Mouse (Mus musculus) embryo, embryonic 10 days (tissue): ENCODE data around the gene Cnot11.

Source experiments
- DNase-seq: peaks from one replicate; pipeline ENCODE4 v3.0.0-alpha.2; 2015; ENCODE audit warnings: low spot score

The Cnot11 gene

DNA sequence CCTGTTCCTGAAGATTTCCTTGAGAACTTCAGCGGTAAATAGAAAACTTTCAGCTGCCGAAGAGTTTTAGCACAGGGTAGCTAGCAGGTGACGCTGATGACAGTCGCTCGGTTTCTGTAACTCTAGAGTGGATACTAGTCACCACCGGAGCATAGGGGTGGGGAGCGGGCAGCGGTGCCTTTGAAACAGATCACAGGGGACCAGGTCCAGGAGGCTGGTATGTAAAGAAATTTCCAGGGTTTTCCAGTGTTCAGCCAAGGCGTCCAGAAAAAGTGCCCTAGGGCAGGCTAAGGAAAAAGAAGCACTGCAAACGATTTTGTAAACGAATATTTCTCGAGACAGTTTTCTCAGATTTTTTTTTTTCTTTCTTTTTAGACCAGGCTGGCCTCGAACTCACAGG is at the start of gene Cnot11:
Gene Cnot11 (plus strand): TSS at position 162 of the 400 bp plus-strand sequence.
- no peak for DNase-seq

DNA sequence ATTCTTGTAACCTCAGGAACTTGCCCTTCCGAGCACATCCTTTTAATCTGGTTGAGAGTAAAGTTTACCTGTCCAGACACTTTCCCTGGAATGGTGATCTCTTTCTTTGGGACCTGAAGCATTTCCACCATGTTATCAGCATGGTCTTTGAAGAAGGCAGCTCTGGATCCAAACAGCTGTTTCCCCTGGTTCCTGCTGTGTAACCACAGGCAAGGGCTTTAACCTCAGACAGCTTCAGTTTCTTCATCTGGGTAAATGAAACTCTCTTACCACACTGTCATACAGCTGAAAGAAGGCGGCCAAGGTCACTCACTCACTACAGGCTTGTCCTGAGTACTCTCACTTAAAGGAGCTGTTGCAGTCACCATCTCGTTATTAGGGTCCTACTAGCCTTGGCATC is 47.4 kb upstream of the Cnot11 start:
- no peak for DNase-seq

DNA sequence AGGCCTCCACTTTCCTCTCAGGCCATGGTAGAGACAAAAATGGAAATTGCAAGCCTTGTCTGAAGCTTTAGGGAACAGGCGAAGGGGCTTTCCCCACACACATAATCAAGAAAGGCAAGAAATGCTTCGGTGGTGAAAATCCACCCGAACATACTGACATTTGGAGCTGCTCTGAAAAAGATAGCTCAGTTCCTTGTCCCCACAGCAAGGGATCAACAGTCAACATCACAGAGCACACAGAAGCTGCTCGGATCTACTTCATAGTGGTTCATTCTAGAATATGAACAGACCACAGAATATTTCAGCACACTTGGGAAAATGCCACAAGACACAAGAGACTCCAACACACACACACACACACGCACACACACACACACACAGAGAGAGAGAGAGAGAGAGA is 41.6 kb upstream of the Cnot11 start:
- DNase-seq, result no peak

DNA sequence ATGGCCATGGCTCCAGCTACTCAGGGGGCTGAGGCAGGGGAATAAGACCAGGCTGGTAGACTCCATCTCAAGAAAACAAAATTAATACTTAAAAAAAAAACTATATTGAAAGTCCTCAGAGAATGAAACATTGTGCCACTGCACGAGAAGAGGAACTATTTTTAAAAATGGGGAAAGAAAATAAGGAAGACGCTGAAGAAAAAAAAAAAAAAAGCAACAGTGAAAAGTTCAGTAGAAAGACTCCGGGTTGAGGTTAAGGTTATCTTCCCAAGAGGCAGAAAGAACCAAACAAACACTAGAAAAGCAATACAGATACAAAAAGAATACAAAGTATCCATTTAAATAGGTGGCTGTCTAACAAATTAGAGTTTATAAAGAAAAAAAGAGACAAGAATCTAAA is 41.1 kb upstream of the Cnot11 start:
- DNase-seq, result no peak

DNA sequence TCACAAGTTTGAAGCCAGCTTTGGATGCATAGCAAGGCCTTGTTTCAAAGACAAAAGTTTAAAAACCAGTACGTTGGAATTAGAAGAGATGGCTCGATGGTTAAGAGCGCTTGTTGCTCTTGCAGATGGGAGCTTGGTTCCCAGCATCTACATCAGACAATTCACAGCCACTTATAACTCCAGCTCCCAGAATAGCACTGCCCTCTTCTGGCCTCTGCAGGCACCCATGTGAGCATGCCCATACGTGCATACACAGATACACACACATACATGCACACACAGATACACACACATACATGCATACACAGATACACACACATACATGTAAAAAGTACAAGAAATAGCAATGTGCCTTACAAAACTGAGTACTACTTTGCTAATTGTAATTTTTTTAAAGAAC is 37.8 kb upstream of the Cnot11 start:
- no peak for DNase-seq

DNA sequence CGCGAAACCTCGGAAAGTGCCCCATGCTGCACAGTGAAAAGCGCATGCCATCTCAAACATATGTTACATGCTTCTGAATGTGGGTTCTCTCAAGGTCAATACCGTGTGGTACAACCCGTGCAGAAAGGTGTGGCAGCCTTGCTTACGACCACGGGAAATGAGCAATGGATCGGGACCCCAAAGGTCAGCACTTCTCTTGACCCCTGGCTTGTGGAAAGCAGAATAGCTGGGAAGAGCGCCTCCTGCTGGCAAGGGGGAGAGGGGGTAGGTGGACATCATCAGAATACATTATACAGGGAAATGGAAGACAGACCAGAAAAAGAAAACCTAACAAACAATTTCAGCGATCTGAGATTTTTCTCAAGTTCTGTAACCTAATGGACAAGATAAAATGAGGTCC is 37.0 kb upstream of the Cnot11 start:
- no peak for DNase-seq

DNA sequence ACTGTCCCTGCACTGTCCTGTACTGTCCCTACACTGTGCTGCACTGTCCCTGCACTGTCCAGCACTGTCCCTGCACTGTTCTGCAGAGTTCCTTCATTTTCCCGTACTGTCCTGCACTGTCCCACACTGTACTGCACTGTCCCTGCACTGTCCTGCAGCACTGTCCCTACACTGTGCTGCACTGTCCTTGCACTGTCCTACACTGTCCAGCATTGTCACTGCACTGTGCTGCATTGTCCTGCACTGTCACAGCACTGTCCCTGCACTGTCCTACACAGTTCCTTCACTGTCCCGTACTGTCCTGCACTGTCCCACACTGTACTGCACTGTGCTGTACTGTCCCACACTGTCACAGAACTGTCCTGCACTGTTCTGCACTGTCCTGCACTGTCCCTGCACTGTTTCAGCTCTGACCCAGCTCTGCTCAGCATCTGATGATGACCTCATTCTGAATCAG is 35.3 kb upstream of the Cnot11 start:
- no peak for DNase-seq

DNA sequence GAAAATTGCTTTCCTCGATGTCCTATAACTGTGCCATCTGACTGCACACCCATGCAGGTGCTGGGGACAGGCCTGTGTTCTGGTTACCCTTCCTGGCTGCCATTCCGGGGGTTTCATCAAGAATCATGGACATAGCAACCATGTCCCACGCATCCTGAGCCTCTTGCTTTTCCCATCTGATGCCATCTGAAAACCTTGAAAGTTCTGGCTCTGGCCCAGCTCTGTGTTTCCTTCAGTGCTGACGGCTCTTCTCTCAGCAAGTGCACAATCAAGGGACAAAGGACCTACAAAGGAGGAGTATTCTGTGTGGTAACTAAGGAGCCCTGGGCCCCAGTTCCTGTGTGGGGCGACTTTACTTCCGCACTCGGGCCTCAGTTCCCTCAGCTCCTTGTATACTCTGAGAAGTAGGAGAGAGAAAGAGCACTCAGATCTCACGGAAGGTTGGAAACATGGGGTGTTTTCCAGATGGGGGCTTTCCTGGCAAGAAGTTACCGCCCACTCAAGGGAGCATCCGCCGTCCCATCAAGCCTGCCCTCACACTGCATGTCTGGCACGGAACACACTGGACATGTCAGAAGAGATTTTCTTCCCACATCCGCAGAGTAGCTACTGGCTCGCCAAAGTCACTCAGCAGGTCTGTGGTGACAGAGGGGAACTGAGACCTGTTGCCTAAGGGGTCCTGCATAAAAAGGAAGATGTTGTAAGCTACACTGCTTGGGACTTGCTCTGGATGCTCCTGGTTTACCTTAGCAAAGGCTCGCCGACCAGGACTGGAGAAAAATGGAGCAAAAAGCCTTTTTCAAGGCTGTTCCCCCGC is 31.8 kb upstream of the Cnot11 start:
- no peak for DNase-seq

DNA sequence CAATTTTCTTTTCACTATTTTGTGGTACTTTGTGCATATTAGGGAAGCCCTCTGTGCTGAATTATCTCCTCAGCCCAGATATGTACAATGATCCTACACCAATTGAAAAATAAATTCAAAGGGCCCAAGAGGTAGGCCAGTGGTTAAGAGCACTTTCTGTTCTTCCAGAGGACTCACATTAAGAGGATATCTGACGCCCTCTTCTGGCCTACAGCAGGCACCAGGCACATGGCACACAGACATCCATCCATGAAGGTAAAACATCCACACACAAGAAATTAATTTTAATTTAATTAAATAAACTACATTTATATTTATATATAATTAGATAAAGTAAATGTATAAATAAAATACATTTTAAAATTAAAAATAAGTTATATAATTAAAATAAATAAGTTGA is 30.5 kb upstream of the Cnot11 start:
- peak; percentile 59 for DNase-seq

GRCm38 (mm10) chr1:39505600-39505999 is 29.2 kb upstream of the Cnot11 start:
- DNase-seq, result no peak

DNA sequence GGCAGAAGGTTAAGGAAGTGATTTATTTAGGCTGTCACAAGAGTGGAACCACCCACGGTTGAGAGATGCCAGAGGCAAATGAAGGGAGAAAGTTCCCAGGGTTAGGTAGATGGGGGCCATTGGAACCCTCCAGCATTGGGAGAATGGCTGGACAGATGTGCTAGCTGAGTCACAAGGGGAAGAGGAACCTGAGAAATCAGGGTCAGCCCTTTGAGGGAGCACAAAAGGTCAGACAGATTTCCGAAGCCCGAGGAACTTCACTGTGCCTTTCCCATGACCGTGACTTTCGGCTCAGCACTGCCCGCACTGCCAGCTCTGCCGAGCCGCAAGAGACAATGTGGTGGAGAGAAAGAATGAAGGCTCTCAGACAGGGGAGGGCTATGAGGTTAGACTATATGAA is 23.0 kb upstream of the Cnot11 start:
- DNase-seq, result no peak

GRCm38 (mm10) chr1:39512183-39512582 is 22.6 kb upstream of the Cnot11 start:
- no peak for DNase-seq

DNA sequence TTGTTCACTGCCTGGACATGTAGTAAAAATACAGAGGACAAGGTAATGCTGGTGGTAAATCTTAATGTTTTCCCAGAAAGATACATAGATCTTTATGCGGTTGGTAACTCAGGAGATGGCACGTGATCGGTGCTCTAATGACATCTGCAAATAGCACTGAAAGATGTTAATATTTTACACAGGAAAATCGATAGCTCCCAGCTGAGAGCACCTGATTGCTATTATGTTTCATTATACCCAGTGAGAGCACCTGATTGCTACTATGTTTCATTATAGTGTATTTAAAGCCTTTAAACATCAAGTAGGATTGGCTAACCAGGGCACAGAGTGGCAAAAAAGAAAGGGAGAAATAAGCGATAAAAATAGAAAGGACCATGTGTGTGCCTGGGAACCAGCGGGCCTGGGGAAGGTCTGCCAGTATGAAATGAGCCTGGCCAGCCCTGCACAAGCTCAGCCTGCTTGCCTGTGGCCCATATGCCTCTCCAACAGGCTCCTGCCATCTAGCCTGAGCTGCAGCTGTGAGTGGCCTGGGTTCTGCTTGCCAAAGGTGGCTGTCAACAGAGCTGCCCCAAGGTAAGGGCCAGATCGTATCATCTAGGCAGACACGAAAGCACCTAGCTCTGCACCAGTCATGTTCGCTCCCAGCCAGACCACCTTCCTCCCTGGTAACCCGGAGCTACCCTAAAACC is 19.3 kb upstream of the Cnot11 start:
- no peak for DNase-seq

DNA sequence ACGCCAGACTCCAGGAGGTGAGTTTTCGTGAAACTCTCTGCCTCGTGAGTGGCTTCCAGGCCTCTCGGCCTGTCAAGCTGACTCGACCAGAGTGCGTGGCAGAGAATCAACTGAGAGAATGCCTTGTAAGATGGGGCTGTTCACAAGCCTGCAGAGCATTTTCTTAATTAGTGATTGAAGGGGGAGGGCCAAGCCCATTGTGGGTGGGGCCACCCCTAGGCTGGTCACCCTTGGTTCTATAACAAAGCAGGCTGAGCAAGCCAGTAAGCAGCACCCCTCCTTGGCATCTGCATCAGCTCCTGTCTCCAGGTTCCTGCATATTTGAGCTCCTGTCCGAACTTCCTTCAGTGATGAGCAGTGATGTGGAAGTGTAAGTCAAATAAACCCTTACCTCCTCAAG is 13.5 kb upstream of the Cnot11 start:
- no peak for DNase-seq

DNA sequence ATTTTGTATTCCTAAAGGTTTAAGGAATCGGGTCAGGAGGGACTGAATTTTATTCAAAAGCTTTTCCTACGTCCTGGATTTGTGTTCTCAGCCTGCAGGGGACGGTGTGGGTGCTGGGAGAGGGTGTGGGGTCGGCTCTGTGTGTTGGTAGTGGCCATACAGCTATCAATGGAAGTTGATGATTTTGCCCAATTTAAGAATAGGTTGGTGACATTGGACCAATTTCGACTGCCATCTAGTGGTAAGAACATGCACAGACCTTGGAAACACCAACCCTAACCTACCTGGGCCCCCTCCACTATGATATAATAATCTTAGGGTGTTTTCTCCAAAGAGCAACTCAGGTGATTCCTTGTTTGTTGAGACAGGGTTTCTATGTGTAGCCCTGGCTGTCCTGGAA is 12.3 kb upstream of the Cnot11 start:
- DNase-seq, result peak; percentile 63

GRCm38 (mm10) chr1:39525763-39526162 is 9.0 kb upstream of the Cnot11 start:
- no peak for DNase-seq

DNA sequence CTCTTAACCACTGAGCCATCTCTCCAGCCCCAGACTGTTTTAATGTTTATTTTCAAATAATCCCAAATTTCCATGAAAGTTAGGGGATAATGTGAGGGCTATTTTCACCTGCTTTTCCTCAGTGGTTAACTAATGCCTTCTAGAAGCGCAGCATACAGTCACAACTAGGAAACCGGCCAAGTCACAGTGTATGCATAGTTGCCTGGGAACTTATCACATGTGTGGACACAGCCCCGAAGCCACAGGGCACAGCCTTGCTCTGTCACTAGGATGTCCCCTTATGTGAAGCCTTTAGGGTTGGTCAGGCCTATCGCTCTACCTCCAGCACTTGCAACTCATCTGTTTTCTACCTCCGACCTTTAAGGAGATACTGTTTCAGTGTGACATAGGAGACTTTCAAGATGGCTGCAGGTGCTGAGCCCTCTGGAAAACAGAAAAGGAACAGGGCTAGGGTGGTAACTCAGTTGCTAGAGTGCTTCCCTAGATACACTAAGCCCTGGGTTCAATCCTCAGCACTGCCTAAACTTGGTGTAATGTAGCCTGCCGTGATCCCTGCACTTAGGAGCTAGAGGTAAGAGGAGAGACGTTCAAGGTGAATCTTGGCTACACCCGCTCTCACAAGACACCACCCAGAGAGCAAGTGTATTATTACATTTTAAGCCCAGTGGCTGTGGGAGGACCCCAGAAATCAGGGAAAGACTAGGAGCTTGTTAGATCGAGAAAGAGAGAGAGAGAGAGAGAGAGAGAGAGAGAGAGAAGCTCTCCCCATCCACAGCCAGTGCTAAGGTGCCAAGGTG is 8.2 kb upstream of the Cnot11 start:
- no peak for DNase-seq

GRCm38 (mm10) chr1:39527432-39527831 is 7.4 kb upstream of the Cnot11 start:
- DNase-seq, result peak; percentile 90

DNA sequence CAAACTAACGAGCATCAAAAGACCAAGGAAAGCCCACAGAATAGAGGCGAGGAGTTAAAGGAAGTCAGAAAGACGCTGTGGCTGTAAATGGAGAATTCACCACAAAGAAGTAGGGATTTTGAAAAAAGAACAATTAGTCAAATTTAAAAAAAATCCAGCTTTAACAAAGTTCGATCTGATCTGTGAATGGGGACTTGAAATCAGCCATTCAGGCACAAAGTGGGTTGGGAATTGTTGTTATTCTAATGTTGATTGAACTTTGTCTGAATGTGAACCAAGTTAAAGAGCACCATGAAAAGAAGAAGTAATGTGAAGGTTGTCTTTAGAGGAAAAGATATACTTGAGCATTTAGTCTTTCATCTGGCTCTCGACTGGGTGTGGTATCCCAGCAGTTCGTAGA is 6.5 kb upstream of the Cnot11 start:
- no peak for DNase-seq

GRCm38 (mm10) chr1:39530258-39530943 is 4.4 kb upstream of the Cnot11 start:
- peak; percentile 83 for DNase-seq

DNA sequence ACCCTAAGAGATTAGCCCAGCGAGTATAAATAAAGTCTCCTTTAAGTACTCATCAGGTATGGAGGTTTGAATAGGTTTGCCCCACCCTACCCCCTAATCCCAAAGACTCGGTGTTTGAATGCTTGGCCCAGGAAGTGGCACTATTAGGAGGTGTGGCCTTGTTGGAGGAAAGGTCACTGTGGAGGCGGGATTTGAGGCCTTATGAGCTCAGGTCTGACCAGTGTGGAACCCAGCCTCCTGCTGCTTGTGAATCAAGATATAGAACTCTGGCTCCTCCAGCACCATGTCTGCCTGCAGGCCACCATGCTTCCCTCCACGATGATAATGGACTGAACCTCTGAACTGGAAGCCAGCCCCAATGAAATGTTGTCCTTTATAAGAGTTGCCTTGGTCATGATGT is 3.8 kb upstream of the Cnot11 start:
- DNase-seq, result no peak

GRCm38 (mm10) chr1:39533917-39534316 is 875 bp upstream of the Cnot11 start:
- no peak for DNase-seq
